In genomic region chr7:43841701-43842100, GRCm38 (mm10) we compare ENCODE assay signal across 24 mouse cellular contexts. TPM values are rescaled to one million over a fixed set of nuclear protein-coding genes. Genes with fewer than 3 reads are reported as not detected.
DNase-seq lines count a peak whose midpoint lies in the region; ATAC-seq and TF ChIP-seq lines count a peak whose summit lies in the region.
"Had no signal": no experiment of that assay in that cellular context is flagged by ENCODE, and none has a peak within 500 bp of the region (broad histone marks: within the 10 kb centered on the region; RNA-seq: fewer than 3 reads in every experiment).

Gene Klk5 (plus strand): TSS chr7:43841971.

- no peaks in the 10 kb centered on the region for H3K36me3 ChIP-seq in E14TG2a.4 (ENCODE audit: insufficient read depth, low read length)
- no peaks in the 10 kb centered on the region for H3K36me3 ChIP-seq in stomach, postnatal 0 days (ENCODE audit: control insufficient read depth, insufficient read depth, low read length)
- H3K36me3 ChIP-seq: embryonic facial prominence, embryonic 13.5 days; forebrain, embryonic 15.5 days; G1E had no signal

- no peak for TF ChIP-seq CTCF in E14TG2a.4 (conservative IDR thresholded peaks at IDR 0.05; ENCODE audit: low read length)
- TF ChIP-seq CTCF in stomach, postnatal 0 days (IDR thresholded peaks at IDR 0.05; ENCODE audit: low read depth) = no peak

- no peak within 1 kb of the TSS for H3K27ac ChIP-seq in stomach, postnatal 0 days (replicated peaks)
- H3K27ac ChIP-seq: embryonic facial prominence, embryonic 13.5 days; forebrain, embryonic 13.5 days; forebrain, embryonic 15.5 days had no signal

- no peak within 1 kb of the TSS for H3K4me2 ChIP-seq in stomach, postnatal 0 days (replicated peaks; ENCODE audit: low read depth)
- H3K4me2 ChIP-seq: embryonic facial prominence, embryonic 13.5 days; forebrain, embryonic 13.5 days; forebrain, embryonic 15.5 days had no signal

- WGBS in stomach, postnatal 0 days = 48% methylated on average over 3 of the region's 3 CpGs

- no peak for TF ChIP-seq EP300 in stomach, postnatal 0 days (optimal IDR thresholded peaks at IDR 0.05)

- H3K4me1 ChIP-seq in E14TG2a.4 (replicated peaks; ENCODE audit: low read depth, low read length) = peaks cover 8% of the 10 kb centered on the region; the same call in 1 of the 2 replicates
- no peaks in the 10 kb centered on the region for H3K4me1 ChIP-seq in stomach, postnatal 0 days (replicated peaks; ENCODE audit: control insufficient read depth, insufficient read depth)
- H3K4me1 ChIP-seq: embryonic facial prominence, embryonic 13.5 days; forebrain, embryonic 13.5 days; forebrain, embryonic 15.5 days had no signal

- peak; percentile 77 for DNase-seq in heart, adult 11 months
- no peak for DNase-seq in heart, adult 8-10 months (ENCODE audit: low spot score)
- DNase-seq in stomach, postnatal 0 days (ENCODE audit: low spot score) = no peak
- no peak for DNase-seq in thymus, adult 18-20 months
- DNase-seq: adrenal gland, adult 8-10 months; adrenal gland, postnatal 14 days; adrenal gland, postnatal 36 days; cerebellum, adult 11-12 months; cerebellum, adult 2 months; cerebellum, adult 9-10 months; cerebellum, postnatal 10 days; cerebellum, postnatal 25 days; forebrain, postnatal 0 days had no signal

- no peak for ATAC-seq in stomach, postnatal 0 days (ENCODE audit: low FRiP score, low TSS enrichment)
- ATAC-seq: activated CD4-positive, CD25-positive, alpha-beta regulatory T cell, adult 4 months; forebrain, embryonic 13.5 days; forebrain, embryonic 15.5 days; forebrain, postnatal 0 days; Patski had no signal

- peak within 1 kb of the TSS; percentile 26; the same call in 1 of the 2 replicates for H3K4me3 ChIP-seq in E14TG2a.4 (replicated peaks; ENCODE audit: low read length)
- H3K4me3 ChIP-seq in stomach, postnatal 0 days (ENCODE audit: low read depth, low read length) = no peak within 1 kb of the TSS
- H3K4me3 ChIP-seq: embryonic facial prominence, embryonic 13.5 days; forebrain, embryonic 13.5 days; forebrain, embryonic 15.5 days had no signal

- H3K9ac ChIP-seq in stomach, postnatal 0 days (ENCODE audit: low read length) = no peak within 1 kb of the TSS
- H3K9ac ChIP-seq: embryonic facial prominence, embryonic 13.5 days; forebrain, embryonic 13.5 days; forebrain, embryonic 15.5 days; forebrain, postnatal 0 days had no signal

- H3K9me3 ChIP-seq in E14TG2a.4 (ENCODE audit: low read length) = peaks cover 5% of the 10 kb centered on the region; the same call in 1 of the 2 replicates
- no peaks in the 10 kb centered on the region for H3K9me3 ChIP-seq in stomach, postnatal 0 days (ENCODE audit: control insufficient read depth, low read length)
- H3K9me3 ChIP-seq: embryonic facial prominence, embryonic 13.5 days; forebrain, embryonic 13.5 days; forebrain, embryonic 15.5 days; G1E had no signal

- no peaks in the 10 kb centered on the region for H3K27me3 ChIP-seq in E14TG2a.4 (ENCODE audit: insufficient read depth, low read length)
- H3K27me3 ChIP-seq in stomach, postnatal 0 days (ENCODE audit: control insufficient read depth, insufficient read depth, low read length) = no peaks in the 10 kb centered on the region
- H3K27me3 ChIP-seq: embryonic facial prominence, embryonic 13.5 days; forebrain, embryonic 13.5 days; forebrain, embryonic 15.5 days; Patski had no signal

RNA-seq across cellular contexts. Expression of gene Klk5, which starts in this region (rescaled TPM):
- not detected for total RNA-seq in heart, adult 8-10 months (2022)
- polyA plus RNA-seq in stomach, postnatal 0 days (2015; fragmentation: Nextera tagmentation; extraction: Ambion mirVana) = 74.9 and 79.6 TPM in 2 replicates
- total RNA-seq: adrenal gland, adult 18-20 months; adrenal gland, adult 8-10 months; adrenal gland, postnatal 14 days; adrenal gland, postnatal 36 days; forebrain, postnatal 0 days had no signal
- polyA plus RNA-seq: activated CD4-positive, CD25-positive, alpha-beta regulatory T cell, adult 4 months; C2C12; cerebellum, adult 2 months; cortical plate, adult 2 months; embryonic facial prominence, embryonic 11.5 days; forebrain, embryonic 13.5 days; forebrain, embryonic 15.5 days; forebrain, postnatal 0 days; G1E; Patski had no signal
